Mouse (Mus musculus): ENCODE measurements around the gene Hist1h2ad. TPM values are rescaled to one million over a fixed set of nuclear protein-coding genes. Genes with fewer than 3 reads are reported as not detected.

Hist1h2ad gene
- polyA plus RNA-seq, 1 experiment from 2014 or later = 2.3 TPM

DNA sequence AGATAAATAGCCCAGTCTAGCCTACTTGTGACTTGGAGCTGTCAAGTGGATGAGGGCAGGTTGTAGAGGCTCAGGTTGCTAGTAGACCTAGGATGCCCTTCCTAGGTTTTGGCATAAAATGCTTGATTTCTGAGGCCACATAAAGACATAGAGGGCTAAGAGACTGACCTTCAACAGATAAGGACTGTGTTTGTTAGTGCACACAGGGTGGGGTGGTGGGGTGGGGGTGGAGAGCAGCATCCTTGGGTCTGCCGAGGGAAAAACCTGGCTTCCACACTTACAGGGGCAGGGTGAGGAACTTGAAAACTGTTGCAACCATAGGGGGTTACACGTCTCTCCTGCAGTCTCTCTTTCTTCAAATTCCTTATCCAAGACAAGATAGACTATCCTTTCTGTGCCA lies 21.0 kb downstream of the Hist1h2ad start:
- WGBS = 81% methylated on average over 2 of the region's 2 CpGs
- no peaks in the 10 kb centered on the region for H3K9me3 ChIP-seq
- no peaks in the 10 kb centered on the region for H3K27me3 ChIP-seq
- H3K4me3 ChIP-seq = no peak overlapping the region
- no peak overlapping the region for H3K27ac ChIP-seq
- no peaks in the 10 kb centered on the region for H3K36me3 ChIP-seq
- no peak overlapping the region for H3K9ac ChIP-seq
- H3K4me1 ChIP-seq = 0 out of 2 replicates have a peak, but pooled peaks cover 4% of the 10 kb centered on the region
- ATAC-seq (ENCODE audit: insufficient number of reproducible peaks, low FRiP score, low TSS enrichment, low read depth) = no peak
- no peak overlapping the region for H3K4me2 ChIP-seq

GRCm38 (mm10) chr13:23595622-23596372 lies 21.6 kb downstream of the Hist1h2ad start:
- Histone ChIP-seq H3K9ac (no peak overlapping the region), H3K4me1 (0 out of 2 replicates have a peak, but pooled peaks cover 4% of the 10 kb centered on the region), H3K36me3 (no peaks in the 10 kb centered on the region), H3K4me3 (no peak overlapping the region), H3K27ac (no peak overlapping the region), H3K27me3 (no peaks in the 10 kb centered on the region), H3K9me3 (no peaks in the 10 kb centered on the region), H3K4me2 (no peak overlapping the region)
- 63% methylated on average over 7 of the region's 7 CpGs for WGBS
- ATAC-seq (ENCODE audit: insufficient number of reproducible peaks, low FRiP score, low TSS enrichment, low read depth) = no peak

DNA sequence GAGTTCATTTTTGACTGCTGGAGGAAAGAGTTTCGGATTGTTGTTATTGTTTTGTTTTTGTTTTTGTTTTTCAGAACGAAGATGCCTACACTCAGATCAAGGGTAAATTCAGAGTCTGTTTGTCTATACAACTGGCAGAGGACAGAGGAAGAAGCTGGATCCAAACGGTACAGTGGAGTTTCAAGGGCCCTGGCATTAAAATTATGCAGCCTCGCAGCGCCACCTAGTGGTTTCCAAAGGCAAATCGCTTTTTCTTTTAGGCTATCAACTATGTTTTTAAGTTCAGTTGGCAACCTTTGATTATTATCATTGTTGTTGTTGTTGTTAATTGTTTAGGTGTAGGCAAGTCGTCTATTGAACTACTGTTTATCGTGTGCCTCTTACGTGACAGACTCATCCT lies 23.8 kb downstream of the Hist1h2ad start:
- WGBS = 7% methylated on average over 9 of the region's 9 CpGs
- Histone ChIP-seq H3K27me3 (no peaks in the 10 kb centered on the region), H3K4me3 (no peak overlapping the region), H3K9ac (no peak overlapping the region), H3K36me3 (no peaks in the 10 kb centered on the region), H3K4me1 (0 out of 2 replicates have a peak, but pooled peaks cover 3% of the 10 kb centered on the region), H3K27ac (no peak overlapping the region), H3K4me2 (no peak overlapping the region), H3K9me3 (no peaks in the 10 kb centered on the region)
- no peak for ATAC-seq (ENCODE audit: insufficient number of reproducible peaks, low FRiP score, low TSS enrichment, low read depth)

- WGBS = 80% methylated on average over 7 of the region's 7 CpGs
- no peaks in the 10 kb centered on the region for H3K27me3 ChIP-seq
- H3K4me2 ChIP-seq = no peak overlapping the region
- no peak overlapping the region for H3K9ac ChIP-seq
- no peaks in the 10 kb centered on the region for H3K4me1 ChIP-seq
- H3K36me3 ChIP-seq = no peaks in the 10 kb centered on the region
- no peak for ATAC-seq (ENCODE audit: insufficient number of reproducible peaks, low FRiP score, low TSS enrichment, low read depth)
- no peak overlapping the region for H3K4me3 ChIP-seq
- no peaks in the 10 kb centered on the region for H3K9me3 ChIP-seq
- H3K27ac ChIP-seq = no peak overlapping the region
These were observed 29.1 kb downstream of the Hist1h2ad start for GRCm38 (mm10) chr13:23603182-23603699.

GRCm38 (mm10) chr13:23604452-23604851 lies 30.3 kb downstream of the Hist1h2ad start:
- Histone ChIP-seq H3K36me3 (no peaks in the 10 kb centered on the region), H3K27ac (no peak overlapping the region), H3K9ac (no peak overlapping the region), H3K27me3 (no peaks in the 10 kb centered on the region), H3K9me3 (no peaks in the 10 kb centered on the region), H3K4me3 (no peak overlapping the region), H3K4me1 (no peaks in the 10 kb centered on the region), H3K4me2 (no peak overlapping the region)
- ATAC-seq (ENCODE audit: insufficient number of reproducible peaks, low FRiP score, low TSS enrichment, low read depth) = no peak
- WGBS = 75% methylated on average over 3 of the region's 3 CpGs

DNA sequence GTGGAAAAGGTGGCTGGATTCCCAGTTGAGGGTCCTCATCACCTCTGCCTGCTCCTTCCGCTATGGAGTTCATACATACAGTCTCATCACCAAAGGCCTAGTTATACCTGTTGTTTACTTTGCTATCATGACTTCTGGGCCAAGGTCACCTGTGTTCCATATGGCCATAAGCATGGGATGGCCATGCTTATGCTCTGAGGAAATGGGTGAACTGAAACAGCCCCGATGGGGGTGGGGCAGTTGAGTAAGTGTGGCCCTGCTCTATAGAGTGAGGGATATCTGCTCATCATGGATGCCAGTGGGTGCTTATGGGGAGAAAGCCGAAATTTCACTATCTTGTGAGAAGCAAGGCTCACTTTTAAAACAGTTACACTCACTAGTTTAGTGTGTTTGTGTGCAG lies 30.9 kb downstream of the Hist1h2ad start:
- no peaks in the 10 kb centered on the region for H3K4me1 ChIP-seq
- H3K4me3 ChIP-seq = no peak overlapping the region
- 85% methylated on average over 3 of the region's 3 CpGs for WGBS

DNA sequence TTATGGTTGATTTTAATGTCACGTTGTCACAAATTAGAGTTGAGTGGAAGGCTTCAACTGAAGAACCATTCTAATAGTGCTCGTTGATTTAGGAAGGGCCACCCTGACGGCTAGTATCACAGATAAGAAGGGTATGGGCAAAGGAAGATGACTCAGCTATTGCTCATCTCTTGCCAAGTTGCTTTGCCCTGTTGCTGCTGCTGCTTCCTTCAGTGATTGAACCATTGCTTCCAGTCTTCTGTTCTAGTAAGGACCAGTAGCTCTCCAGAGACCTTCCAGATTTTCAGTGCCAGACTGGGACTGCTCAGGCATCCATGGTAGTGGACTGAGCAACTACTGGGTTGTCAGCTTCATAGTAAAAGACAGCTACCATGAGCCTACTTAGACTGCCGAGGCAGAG lies 35.0 kb downstream of the Hist1h2ad start:
- H3K36me3 ChIP-seq = no peaks in the 10 kb centered on the region
- 87% methylated on average over 4 of the region's 4 CpGs for WGBS

More for the DNA sequence above, 30.9 kb downstream of the Hist1h2ad start:
- Histone ChIP-seq H3K36me3 (no peaks in the 10 kb centered on the region), H3K9me3 (no peaks in the 10 kb centered on the region), H3K27ac (no peak overlapping the region), H3K27me3 (no peaks in the 10 kb centered on the region), H3K4me2 (no peak overlapping the region), H3K9ac (no peak overlapping the region)
- no peak for ATAC-seq (ENCODE audit: insufficient number of reproducible peaks, low FRiP score, low TSS enrichment, low read depth)

DNA sequence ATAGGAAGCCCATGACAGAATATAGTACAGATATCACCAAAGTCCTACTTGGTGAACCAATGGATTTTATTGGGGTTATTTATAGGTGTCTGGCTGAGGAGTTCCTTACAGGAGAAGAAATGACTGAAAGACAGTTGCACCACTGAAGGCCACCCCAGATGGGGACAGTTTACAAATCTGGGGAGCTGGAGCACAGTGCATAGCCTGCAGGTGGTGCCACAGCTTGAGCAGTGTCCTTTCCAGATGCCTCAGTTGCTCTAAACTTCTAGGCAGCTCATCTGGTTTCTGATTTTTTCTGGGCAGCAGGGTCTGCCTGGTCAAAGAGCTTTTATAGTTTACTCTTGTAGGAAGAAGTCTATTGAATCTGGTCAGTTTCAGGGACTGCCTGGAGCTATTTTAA lies 35.7 kb downstream of the Hist1h2ad start:
- H3K4me2 ChIP-seq = no peak overlapping the region
- H3K4me1 ChIP-seq = no peaks in the 10 kb centered on the region
- no peak overlapping the region for H3K4me3 ChIP-seq
- no peak overlapping the region for H3K9ac ChIP-seq
- no peaks in the 10 kb centered on the region for H3K9me3 ChIP-seq
- ATAC-seq (ENCODE audit: insufficient number of reproducible peaks, low FRiP score, low TSS enrichment, low read depth) = no peak
- H3K27ac ChIP-seq = no peak overlapping the region
- H3K36me3 ChIP-seq = no peaks in the 10 kb centered on the region
- no peaks in the 10 kb centered on the region for H3K27me3 ChIP-seq

More for the DNA sequence above, 35.0 kb downstream of the Hist1h2ad start:
- no peak for ATAC-seq (ENCODE audit: insufficient number of reproducible peaks, low FRiP score, low TSS enrichment, low read depth)
- H3K4me2 ChIP-seq = no peak overlapping the region
- no peaks in the 10 kb centered on the region for H3K4me1 ChIP-seq
- H3K4me3 ChIP-seq = no peak overlapping the region
- no peaks in the 10 kb centered on the region for H3K9me3 ChIP-seq
- H3K27ac ChIP-seq = no peak overlapping the region
- no peaks in the 10 kb centered on the region for H3K27me3 ChIP-seq
- no peak overlapping the region for H3K9ac ChIP-seq

DNA sequence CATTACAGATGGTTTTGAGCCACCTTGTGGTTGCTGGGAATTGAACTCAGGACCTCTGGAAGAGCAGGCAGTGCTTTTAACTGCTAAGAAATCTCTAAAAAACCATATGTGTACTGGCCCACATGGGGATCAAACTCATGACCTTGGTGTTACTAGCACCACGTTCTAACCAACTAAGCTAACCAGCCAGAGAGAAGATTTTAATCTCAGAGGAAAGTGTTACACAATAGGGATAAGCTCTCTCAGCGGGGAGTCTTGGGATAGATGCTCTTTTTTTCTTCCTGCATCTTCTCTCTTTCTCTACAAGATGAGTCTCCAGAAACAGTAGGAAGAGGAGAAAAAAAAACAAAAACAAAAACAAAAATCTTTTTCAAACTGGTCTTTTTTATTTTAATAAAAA lies 36.2 kb downstream of the Hist1h2ad start:
- no peak overlapping the region for H3K27ac ChIP-seq
- H3K4me3 ChIP-seq = no peak overlapping the region
- H3K4me2 ChIP-seq = no peak overlapping the region
- no peaks in the 10 kb centered on the region for H3K27me3 ChIP-seq
- 79% methylated on average over 2 of the region's 2 CpGs for WGBS
- ATAC-seq (ENCODE audit: insufficient number of reproducible peaks, low FRiP score, low TSS enrichment, low read depth) = no peak
- H3K36me3 ChIP-seq = no peaks in the 10 kb centered on the region
- H3K9me3 ChIP-seq = no peaks in the 10 kb centered on the region
- no peak overlapping the region for H3K9ac ChIP-seq
- no peaks in the 10 kb centered on the region for H3K4me1 ChIP-seq

GRCm38 (mm10) chr13:23611638-23612037 lies 37.5 kb downstream of the Hist1h2ad start:
- H3K4me3 ChIP-seq = no peak overlapping the region
- no peak overlapping the region for H3K4me2 ChIP-seq
- H3K27ac ChIP-seq = no peak overlapping the region
- H3K9me3 ChIP-seq = no peaks in the 10 kb centered on the region
- H3K36me3 ChIP-seq = no peaks in the 10 kb centered on the region
- H3K9ac ChIP-seq = no peak overlapping the region
- H3K4me1 ChIP-seq = no peaks in the 10 kb centered on the region
- ATAC-seq (ENCODE audit: insufficient number of reproducible peaks, low FRiP score, low TSS enrichment, low read depth) = no peak
- no peaks in the 10 kb centered on the region for H3K27me3 ChIP-seq
- WGBS = 91% methylated on average over 3 of the region's 3 CpGs

DNA sequence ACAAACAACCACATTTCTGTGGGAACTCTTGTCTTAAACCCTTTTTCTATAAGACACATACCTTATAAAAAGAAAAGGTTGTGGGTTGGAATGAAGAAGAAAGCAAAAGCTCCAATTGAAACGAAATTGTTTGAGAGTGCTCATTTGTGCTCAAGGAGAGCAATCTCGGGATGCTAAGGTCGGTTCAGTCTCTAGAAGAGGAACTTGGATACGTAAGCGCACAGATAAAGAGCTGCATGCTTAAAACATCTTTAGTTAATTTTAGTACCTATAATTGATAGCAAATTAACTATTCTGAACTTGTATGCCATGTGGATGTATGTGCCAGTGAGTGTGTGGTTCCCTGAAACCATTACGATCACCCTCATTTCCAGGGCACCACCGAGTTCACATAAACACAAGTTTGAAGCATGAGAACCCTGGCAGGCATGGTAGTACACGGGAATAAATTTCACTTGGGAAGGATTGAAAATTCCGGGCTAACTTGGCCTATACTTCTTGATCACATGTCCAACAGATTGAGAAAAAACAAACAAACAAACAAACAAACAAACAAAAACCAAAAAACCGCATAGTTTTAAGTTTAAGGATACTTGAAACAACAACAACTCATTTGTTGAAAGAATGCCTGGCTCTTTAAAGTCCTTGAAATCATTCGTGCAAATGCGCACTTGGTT lies 46.0 kb downstream of the Hist1h2ad start:
- Histone ChIP-seq H3K4me1 (peaks cover 6% of the 10 kb centered on the region; the same call in 1 of the 2 replicates), H3K4me2 (peak overlapping the region; percentile 86), H3K9me3 (no peaks in the 10 kb centered on the region), H3K36me3 (no peaks in the 10 kb centered on the region), H3K9ac (peak overlapping the region; percentile 44), H3K27ac (peak overlapping the region; percentile 98), H3K27me3 (no peaks in the 10 kb centered on the region), H3K4me3 (peak overlapping the region; percentile 59)
- no peak for ATAC-seq (ENCODE audit: insufficient number of reproducible peaks, low FRiP score, low TSS enrichment, low read depth)
- WGBS = 47% methylated on average over 12 of the region's 12 CpGs
